28 mouse cellular contexts compared by ENCODE assay signal in genomic region chr12:73361201-73361600, GRCm38 (mm10).
"Had no signal": no experiment of that assay in that cellular context is flagged by ENCODE, and none has a peak within 500 bp of the region (broad histone marks: within the 10 kb centered on the region; RNA-seq: fewer than 3 reads in every experiment).

No protein-coding gene starts in this region.

- DNase-seq: cerebellum, adult 2 months; cerebellum, adult 8-10 months; cerebellum, adult 9-10 months; cerebellum, adult 9-11 months; cerebellum, postnatal 10 days; cerebellum, postnatal 14 days; cerebellum, postnatal 25 days; cerebellum, postnatal 36 days; embryo, embryonic 11 days; gastrocnemius, adult 2 months; gastrocnemius, postnatal 10 days; gastrocnemius, postnatal 14 days; gastrocnemius, postnatal 25 days; gastrocnemius, postnatal 36 days; heart, adult 11 months; heart, adult 18-20 months; heart, adult 2 months had no signal

- H3K4me3 ChIP-seq: embryonic facial prominence, embryonic 10.5 days; embryonic facial prominence, embryonic 12.5 days; embryonic facial prominence, embryonic 13.5 days; embryonic facial prominence, embryonic 15.5 days; erythroblast, embryonic 14.5 days; forebrain, embryonic 10.5 days; forebrain, embryonic 12.5 days; forebrain, embryonic 13.5 days; forebrain, embryonic 15.5 days; gastrocnemius, adult 2 months; heart, adult 2 months had no signal

- H3K4me1 ChIP-seq: forebrain, embryonic 12.5 days; forebrain, embryonic 13.5 days; forebrain, embryonic 15.5 days had no signal

- H3K4me2 ChIP-seq: embryonic facial prominence, embryonic 12.5 days; embryonic facial prominence, embryonic 13.5 days; embryonic facial prominence, embryonic 15.5 days; forebrain, embryonic 12.5 days; forebrain, embryonic 13.5 days; forebrain, embryonic 15.5 days had no signal

- ATAC-seq: forebrain, embryonic 13.5 days; forebrain, embryonic 14.5 days; forebrain, embryonic 15.5 days; forebrain, embryonic 16.5 days had no signal

- H3K9ac ChIP-seq: embryonic facial prominence, embryonic 12.5 days; embryonic facial prominence, embryonic 13.5 days; embryonic facial prominence, embryonic 15.5 days; forebrain, embryonic 12.5 days; forebrain, embryonic 13.5 days; forebrain, embryonic 15.5 days had no signal

- H3K27ac ChIP-seq: embryonic facial prominence, embryonic 10.5 days; embryonic facial prominence, embryonic 12.5 days; embryonic facial prominence, embryonic 13.5 days; embryonic facial prominence, embryonic 15.5 days; forebrain, embryonic 10.5 days; forebrain, embryonic 12.5 days; forebrain, embryonic 13.5 days; forebrain, embryonic 15.5 days; gastrocnemius, adult 2 months; heart, adult 2 months had no signal

- H3K9me3 ChIP-seq: embryonic facial prominence, embryonic 10.5 days; embryonic facial prominence, embryonic 12.5 days; embryonic facial prominence, embryonic 13.5 days; embryonic facial prominence, embryonic 15.5 days; forebrain, embryonic 10.5 days; forebrain, embryonic 12.5 days; forebrain, embryonic 13.5 days; forebrain, embryonic 15.5 days had no signal

- H3K36me3 ChIP-seq: embryonic facial prominence, embryonic 12.5 days; embryonic facial prominence, embryonic 13.5 days; embryonic facial prominence, embryonic 15.5 days; forebrain, embryonic 12.5 days; forebrain, embryonic 15.5 days had no signal

- H3K27me3 ChIP-seq: embryonic facial prominence, embryonic 12.5 days; embryonic facial prominence, embryonic 13.5 days; embryonic facial prominence, embryonic 15.5 days; forebrain, embryonic 12.5 days; forebrain, embryonic 13.5 days; forebrain, embryonic 15.5 days had no signal
